Mouse (Mus musculus) neural tube, embryonic 15.5 days (tissue): ENCODE data around the gene Alppl2. TPM values are rescaled to one million over a fixed set of nuclear protein-coding genes. Genes with fewer than 3 reads are reported as not detected.

Experiments used
- ATAC-seq: fragments of 200-750 bp; cut with Nextera tagmentation; 2 replicates; pipeline ENCODE4 v1.8.0; 2017; ENCODE audit warnings: mild to moderate bottlenecking, moderate TSS enrichment, moderate library complexity; ENCODE audit not compliant: low FRiP score
- H3K27ac ChIP-seq: fragments of 300-500 bp; sonication (generic); replicated peaks from 2 replicates; pipeline ENCODE4 v1.5.1; 2015; ENCODE audit warnings: mild to moderate bottlenecking, inconsistent platforms
- H3K27me3 ChIP-seq: fragments of 300-500 bp; sonication (generic); replicated peaks from 2 replicates; pipeline ENCODE4 v1.6.1; 2015; ENCODE audit warnings: inconsistent platforms
- H3K36me3 ChIP-seq: fragments of 300-500 bp; sonication (generic); 2 replicates; pipeline ENCODE4 v1.6.1; 2015; ENCODE audit warnings: inconsistent platforms
- H3K4me1 ChIP-seq: fragments of 300-500 bp; sonication (generic); 2 replicates; pipeline ENCODE4 v1.6.1; 2015; ENCODE audit warnings: inconsistent platforms
- H3K4me2 ChIP-seq: fragments of 300-500 bp; sonication (generic); 2 replicates; pipeline ENCODE4 v1.6.1; 2015; ENCODE audit warnings: inconsistent platforms, mild to moderate bottlenecking, moderate library complexity
- H3K4me3 ChIP-seq: fragments of 300-500 bp; sonication (generic); replicated peaks from 2 replicates; pipeline ENCODE4 v1.5.1; 2015; ENCODE audit warnings: mild to moderate bottlenecking, inconsistent platforms
- H3K9ac ChIP-seq: fragments of 300-500 bp; sonication (generic); replicated peaks from 2 replicates; pipeline ENCODE4 v1.6.1; 2015; ENCODE audit warnings: mild to moderate bottlenecking, inconsistent platforms
- H3K9me3 ChIP-seq: fragments of 300-500 bp; sonication (generic); replicated peaks from 2 replicates; pipeline ENCODE4 v1.6.1; 2016; ENCODE audit warnings: inconsistent platforms
- WGBS: fragments of 180-500 bp; shearing (Covaris S2); methylation state at CpG from one replicate; pipeline ENCODE4 v1.1.7; 2015; ENCODE audit warnings: mixed read lengths; 5-methylcytosine and 5-hydroxymethylcytosine counted together
- polyA plus RNA-seq: library from polyadenylated mRNA; unstranded; fragments of >200 nt; fragmentation: Nextera tagmentation; extraction: Ambion mirVana; gene quantifications from 2 replicates; pipeline ENCODE4 v1.2.1, GENCODE M21; 2015

Alppl2 gene
- polyA plus RNA-seq, 1 experiment from 2014 or later, result not detected

- H3K9me3 ChIP-seq, result no peaks in the 10 kb centered on the region
- H3K27me3 ChIP-seq, result peaks cover 5% of the 10 kb centered on the region; the same call in 1 of the 2 replicates
- H3K36me3 ChIP-seq, result no peaks in the 10 kb centered on the region
- H3K27ac ChIP-seq, result no peak overlapping the region
- H3K9ac ChIP-seq, result no peak overlapping the region
- no peak overlapping the region for H3K4me3 ChIP-seq
- no peak for ATAC-seq
- WGBS, result 14% methylated on average over 30 of the region's 30 CpGs
- peak overlapping the region; percentile 34 for H3K4me2 ChIP-seq
- H3K4me1 ChIP-seq, result peaks cover 5% of the 10 kb centered on the region; the same call in 1 of the 2 replicates
Measured at GRCm38 (mm10) chr1:87098358-87098975, 8.7 kb upstream of the Alppl2 start.

GRCm38 (mm10) chr1:87095642-87096041, 5.9 kb upstream of the Alppl2 start:
- Histone ChIP-seq H3K4me3 (no peak overlapping the region), H3K36me3 (no peaks in the 10 kb centered on the region), H3K4me1 (peaks cover 5% of the 10 kb centered on the region; the same call in 1 of the 2 replicates), H3K4me2 (no peak overlapping the region), H3K9ac (no peak overlapping the region), H3K9me3 (no peaks in the 10 kb centered on the region), H3K27ac (no peak overlapping the region), H3K27me3 (peaks cover 5% of the 10 kb centered on the region; the same call in 1 of the 2 replicates)
- 81% methylated on average over 8 of the region's 8 CpGs for WGBS
- no peak for ATAC-seq

GRCm38 (mm10) chr1:87089251-87089650, 477 bp downstream of the Alppl2 start:
- no peaks in the 10 kb centered on the region for H3K27me3 ChIP-seq
- H3K9ac ChIP-seq, result no peak overlapping the region
- no peaks in the 10 kb centered on the region for H3K9me3 ChIP-seq
- no peak for ATAC-seq
- 93% methylated on average over 11 of the region's 11 CpGs for WGBS
- H3K27ac ChIP-seq, result no peak overlapping the region
- H3K4me2 ChIP-seq, result no peak overlapping the region
- H3K4me1 ChIP-seq, result no peaks in the 10 kb centered on the region
- no peaks in the 10 kb centered on the region for H3K36me3 ChIP-seq
- H3K4me3 ChIP-seq, result no peak overlapping the region

- Histone ChIP-seq H3K36me3 (no peaks in the 10 kb centered on the region), H3K4me2 (no peak overlapping the region), H3K27me3 (no peaks in the 10 kb centered on the region), H3K9ac (no peak overlapping the region), H3K27ac (no peak overlapping the region), H3K9me3 (no peaks in the 10 kb centered on the region), H3K4me1 (no peaks in the 10 kb centered on the region), H3K4me3 (no peak overlapping the region)
- ATAC-seq, result no peak
- 76% methylated on average over 17 of the region's 17 CpGs for WGBS
Measured at GRCm38 (mm10) chr1:87086964-87087363, 2.8 kb downstream of the Alppl2 start.

- H3K4me3 ChIP-seq, result no peak overlapping the region
- no peak overlapping the region for H3K4me2 ChIP-seq
- no peaks in the 10 kb centered on the region for H3K9me3 ChIP-seq
- 76% methylated on average over 4 of the region's 4 CpGs for WGBS
- H3K4me1 ChIP-seq, result no peaks in the 10 kb centered on the region
- H3K27ac ChIP-seq, result no peak overlapping the region
- no peaks in the 10 kb centered on the region for H3K36me3 ChIP-seq
- H3K9ac ChIP-seq, result no peak overlapping the region
- H3K27me3 ChIP-seq, result no peaks in the 10 kb centered on the region
- no peak for ATAC-seq
Measured at GRCm38 (mm10) chr1:87086196-87086595, 3.5 kb downstream of the Alppl2 start.

- Histone ChIP-seq H3K9ac (no peak overlapping the region), H3K9me3 (no peaks in the 10 kb centered on the region), H3K27ac (no peak overlapping the region), H3K27me3 (no peaks in the 10 kb centered on the region), H3K4me3 (no peak overlapping the region), H3K4me1 (no peaks in the 10 kb centered on the region), H3K36me3 (no peaks in the 10 kb centered on the region), H3K4me2 (no peak overlapping the region)
- 91% methylated on average over 8 of the region's 8 CpGs for WGBS
- ATAC-seq, result no peak
Measured at GRCm38 (mm10) chr1:87073776-87074175, 16.0 kb downstream of the Alppl2 start.

GRCm38 (mm10) chr1:87070720-87071119, 19.0 kb downstream of the Alppl2 start:
- Histone ChIP-seq H3K4me2 (no peak overlapping the region), H3K4me1 (no peaks in the 10 kb centered on the region), H3K9me3 (no peaks in the 10 kb centered on the region), H3K4me3 (no peak overlapping the region), H3K36me3 (no peaks in the 10 kb centered on the region), H3K27me3 (no peaks in the 10 kb centered on the region), H3K27ac (no peak overlapping the region), H3K9ac (no peak overlapping the region)
- 57% methylated on average over 16 of the region's 16 CpGs for WGBS
- no peak for ATAC-seq

- H3K4me1 ChIP-seq, result no peaks in the 10 kb centered on the region
- ATAC-seq, result no peak
- no peak overlapping the region for H3K9ac ChIP-seq
- no peaks in the 10 kb centered on the region for H3K27me3 ChIP-seq
- H3K9me3 ChIP-seq, result no peaks in the 10 kb centered on the region
- H3K4me2 ChIP-seq, result no peak overlapping the region
- H3K36me3 ChIP-seq, result no peaks in the 10 kb centered on the region
- no peak overlapping the region for H3K27ac ChIP-seq
- no peak overlapping the region for H3K4me3 ChIP-seq
Measured at GRCm38 (mm10) chr1:87060913-87061312, 28.8 kb downstream of the Alppl2 start.

- Histone ChIP-seq H3K27ac (no peak overlapping the region), H3K4me3 (no peak overlapping the region), H3K4me2 (no peak overlapping the region), H3K9ac (no peak overlapping the region), H3K36me3 (no peaks in the 10 kb centered on the region), H3K27me3 (no peaks in the 10 kb centered on the region), H3K9me3 (no peaks in the 10 kb centered on the region), H3K4me1 (no peaks in the 10 kb centered on the region)
- 84% methylated on average over 8 of the region's 8 CpGs for WGBS
- ATAC-seq, result no peak
Measured at GRCm38 (mm10) chr1:87059042-87059665, 30.6 kb downstream of the Alppl2 start.

GRCm38 (mm10) chr1:87057075-87057474, 32.7 kb downstream of the Alppl2 start:
- Histone ChIP-seq H3K9ac (no peak overlapping the region), H3K27ac (no peak overlapping the region), H3K4me3 (no peak overlapping the region), H3K27me3 (no peaks in the 10 kb centered on the region), H3K36me3 (no peaks in the 10 kb centered on the region), H3K4me1 (no peaks in the 10 kb centered on the region), H3K9me3 (no peaks in the 10 kb centered on the region), H3K4me2 (no peak overlapping the region)
- WGBS, result 75% methylated on average over 4 of the region's 4 CpGs
- ATAC-seq, result no peak

- Histone ChIP-seq H3K27ac (no peak overlapping the region), H3K36me3 (0 out of 2 replicates have a peak, but pooled peaks cover 12% of the 10 kb centered on the region), H3K9me3 (no peaks in the 10 kb centered on the region), H3K27me3 (no peaks in the 10 kb centered on the region), H3K4me1 (peaks cover 12% of the 10 kb centered on the region), H3K4me3 (no peak overlapping the region), H3K4me2 (no peak overlapping the region), H3K9ac (no peak overlapping the region)
- WGBS, result 85% methylated on average over 4 of the region's 4 CpGs
- ATAC-seq, result no peak
Measured at GRCm38 (mm10) chr1:87051369-87051768, 38.4 kb downstream of the Alppl2 start.

- Histone ChIP-seq H3K36me3 (0 out of 2 replicates have a peak, but pooled peaks cover 12% of the 10 kb centered on the region), H3K4me1 (peaks cover 12% of the 10 kb centered on the region), H3K4me3 (no peak overlapping the region), H3K4me2 (no peak overlapping the region), H3K27me3 (no peaks in the 10 kb centered on the region), H3K27ac (no peak overlapping the region), H3K9ac (no peak overlapping the region), H3K9me3 (no peaks in the 10 kb centered on the region)
- ATAC-seq, result no peak
- 75% methylated on average over 1 of the region's 1 CpGs for WGBS
Measured at GRCm38 (mm10) chr1:87050700-87051099, 39.0 kb downstream of the Alppl2 start.
